Mouse (Mus musculus): ENCODE measurements around the gene Rangrf. TPM values are rescaled to one million over a fixed set of nuclear protein-coding genes. Genes with fewer than 3 reads are reported as not detected.
A peak's percentile ranks its signal among the peaks of the same experiment; 100 is the strongest.
"Not testable (repeated sequence)": the region's sequence is repeated elsewhere in the genome, so short reads cannot be mapped to it uniquely, and the experiment has no call there.

The Rangrf gene
- total RNA-seq, 2 experiments from 2014 or later = 54.2 to 57.7 TPM

DNA sequence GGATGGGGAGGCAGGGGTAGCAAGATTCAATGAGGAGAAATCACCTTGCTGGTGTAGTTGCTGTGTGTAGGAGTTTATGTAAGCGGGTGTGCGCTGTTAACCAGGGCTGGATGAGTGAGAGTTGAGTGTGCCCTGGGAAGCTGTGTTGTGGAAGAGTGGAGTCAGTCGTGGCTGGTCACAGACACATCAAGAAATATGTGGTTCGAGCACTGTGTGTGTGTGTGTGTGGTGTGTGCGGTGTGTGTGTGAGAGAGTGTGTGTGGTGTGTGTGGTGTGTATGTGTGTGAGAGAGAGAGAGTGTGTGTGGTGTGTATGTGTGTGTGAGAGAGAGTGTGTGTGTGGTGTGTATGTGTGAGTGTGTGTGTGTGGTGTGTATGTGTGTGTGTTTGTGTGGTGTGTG is 19.5 kb downstream of the Rangrf start:
- intact Hi-C loops (cut with DNase I; ENCODE audit: low total_unique reads) = no loop called here

DNA sequence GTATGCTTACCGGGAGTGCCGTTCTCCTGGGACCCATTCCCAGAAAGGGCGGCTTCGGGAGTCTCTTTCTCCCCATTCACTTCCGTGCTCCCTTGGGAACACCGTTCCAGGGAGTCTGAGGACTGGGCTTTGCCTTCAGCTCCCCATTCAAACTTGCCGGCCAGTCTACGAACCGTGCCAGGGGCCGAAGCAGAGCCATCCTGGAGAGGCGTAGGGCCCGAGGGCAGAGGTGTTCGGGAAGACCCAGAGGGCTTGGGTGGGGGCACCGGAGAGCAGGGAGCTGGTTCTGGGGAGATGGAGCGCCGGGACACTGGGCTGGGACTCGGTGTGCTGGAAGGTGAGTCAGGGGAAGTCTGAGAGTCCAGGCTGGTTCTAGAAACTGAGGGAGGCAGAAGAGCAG is 20.6 kb downstream of the Rangrf start:
- intact Hi-C loops (cut with DNase I; ENCODE audit: low total_unique reads) = no loop called here
- DNase-seq = no peak

More for the DNA sequence above, 19.5 kb downstream of the Rangrf start:
- DNase-seq = no peak

DNA sequence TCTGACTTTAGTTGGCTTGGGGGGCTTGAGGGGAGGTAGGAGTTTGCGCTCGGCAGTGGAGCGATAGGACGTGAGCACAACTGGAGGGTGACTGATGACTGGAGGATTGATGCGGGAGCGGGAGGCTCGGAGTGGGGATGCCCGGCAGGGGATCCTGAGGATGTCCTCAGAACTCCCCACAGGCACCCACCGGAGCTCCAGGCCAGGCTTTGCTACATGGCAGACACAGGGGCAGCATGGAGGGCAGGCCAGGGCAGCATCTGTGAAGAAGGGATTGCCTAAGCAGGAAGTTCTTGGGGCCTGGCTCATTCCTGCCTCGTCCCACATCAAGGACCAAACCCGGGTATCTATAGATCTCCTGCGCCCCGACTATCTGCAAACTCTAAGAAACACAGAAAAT is 21.1 kb downstream of the Rangrf start:
- DNase-seq = no peak
- intact Hi-C loops (cut with DNase I; ENCODE audit: low total_unique reads) = no loop called here

DNA sequence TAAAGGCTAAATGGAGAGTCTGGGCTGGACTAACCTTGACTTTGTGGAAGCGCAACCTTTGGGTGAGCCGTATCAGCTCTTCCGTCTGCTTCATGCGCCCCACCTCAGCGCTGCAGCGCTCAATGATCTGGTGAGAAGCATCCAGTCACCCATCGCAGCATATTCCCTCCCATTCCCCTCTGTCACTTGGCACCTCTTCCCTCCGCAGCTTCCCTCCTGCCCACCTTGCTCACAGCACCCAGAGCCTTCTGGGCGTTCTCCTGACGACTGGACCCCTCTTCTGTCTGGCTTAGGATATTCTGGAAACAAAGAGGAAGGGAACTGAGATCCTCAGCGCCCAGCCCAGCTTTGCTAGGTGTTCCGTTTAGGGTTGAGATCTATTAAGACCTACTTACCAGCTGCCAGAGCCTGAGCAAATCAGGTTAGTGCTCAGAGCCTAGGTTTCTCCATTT is 27.4 kb downstream of the Rangrf start:
- no peak for DNase-seq
- intact Hi-C loops (cut with DNase I; ENCODE audit: low total_unique reads) = no loop called here

DNA sequence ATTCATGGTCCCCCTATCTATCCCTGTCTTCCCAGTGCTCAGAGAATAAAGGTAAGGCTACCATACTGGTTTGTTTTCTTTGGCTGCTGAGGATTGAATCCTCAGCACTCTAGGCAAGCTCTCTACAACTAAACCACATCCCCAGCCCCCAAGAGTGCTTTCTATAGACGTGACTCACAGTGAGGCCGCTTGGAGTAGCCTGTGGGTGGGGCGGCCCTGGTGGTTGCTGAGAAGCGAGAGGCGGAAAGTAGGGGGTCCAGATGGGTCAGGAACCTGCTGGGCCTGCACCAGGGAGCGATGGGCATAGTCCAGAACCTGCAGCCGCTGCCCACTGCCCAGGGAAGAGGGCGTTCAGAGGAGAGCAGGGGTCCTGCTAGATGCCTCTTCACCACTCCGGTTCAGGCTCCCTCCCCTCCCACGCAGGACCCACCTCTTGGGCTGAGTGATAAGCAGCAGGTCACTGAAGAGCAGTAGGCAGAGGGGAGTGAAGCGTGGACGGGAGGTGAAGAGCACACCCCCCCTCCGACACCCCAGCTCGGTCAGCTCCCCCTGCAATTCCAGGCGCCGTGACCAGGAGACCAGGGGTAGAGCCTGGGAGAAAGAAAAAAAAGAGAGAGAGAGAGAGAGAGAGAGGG is 28.1 kb downstream of the Rangrf start:
- DNase-seq = no peak
- intact Hi-C loops (cut with DNase I; ENCODE audit: low total_unique reads) = no loop called here

DNA sequence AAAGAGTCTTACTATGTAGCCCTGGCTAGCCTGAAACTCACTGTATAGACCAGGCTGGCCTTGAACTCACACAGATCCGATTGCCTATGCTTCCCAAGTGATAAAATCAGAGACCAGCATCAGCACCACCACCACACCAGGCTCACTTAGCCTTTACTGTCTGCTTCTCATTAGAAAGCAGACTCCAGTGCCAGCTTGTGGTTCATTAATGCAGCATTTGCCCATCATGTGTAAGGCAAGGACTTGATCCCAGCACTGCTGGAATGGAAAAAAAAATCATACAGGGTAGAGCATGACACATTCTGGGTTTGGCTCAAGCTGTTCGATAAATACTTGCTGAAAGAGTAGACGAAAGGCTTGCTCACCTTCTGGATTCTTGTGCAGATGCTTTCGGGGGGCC is 29.0 kb downstream of the Rangrf start:
- intact Hi-C loops (cut with DNase I; ENCODE audit: low total_unique reads) = no loop called here
- no peak for DNase-seq

DNA sequence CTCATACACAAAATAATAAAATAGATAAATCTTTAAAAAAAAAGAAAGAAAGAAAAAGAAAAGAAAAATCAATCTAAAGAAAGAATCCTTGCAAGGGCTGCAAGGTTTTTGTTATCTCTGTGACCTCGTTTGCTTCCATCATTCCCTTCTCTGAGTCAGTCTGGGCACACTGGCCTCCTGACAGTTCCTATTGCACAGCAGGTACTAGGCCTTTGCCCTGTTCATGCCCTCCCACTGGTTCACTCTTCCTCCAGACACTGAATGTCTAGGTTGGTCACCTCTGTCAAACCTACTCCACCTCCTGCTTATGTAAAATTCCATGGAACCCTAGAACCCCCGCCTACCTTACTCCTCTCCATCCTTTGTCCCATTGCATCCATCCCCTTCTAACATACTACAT is 29.7 kb downstream of the Rangrf start:
- intact Hi-C loops (cut with DNase I; ENCODE audit: low total_unique reads) = no loop called here
- DNase-seq = no peak

DNA sequence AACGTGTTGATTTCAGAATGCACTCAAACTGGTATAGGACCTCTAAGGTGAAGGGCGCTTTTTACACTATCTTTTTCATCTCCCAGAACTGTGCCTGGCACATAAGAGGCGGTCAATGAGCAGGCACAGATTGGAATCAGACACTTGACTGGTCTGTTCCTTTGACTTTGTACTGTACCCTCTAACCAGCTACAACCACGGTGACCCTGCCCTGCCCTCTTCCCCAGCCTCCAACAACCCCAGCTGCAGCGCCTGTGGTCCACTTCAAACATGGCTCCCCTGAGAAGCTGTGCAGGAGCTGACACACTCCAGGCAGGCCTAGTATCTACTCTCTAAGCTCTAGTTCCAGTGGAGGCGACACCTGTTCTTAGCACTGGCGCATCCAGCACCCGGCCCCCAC is 32.3 kb downstream of the Rangrf start:
- no peak for DNase-seq
- intact Hi-C loops (cut with DNase I; ENCODE audit: low total_unique reads) = loop anchor here (5.0 kb wide), 1 partner anchor 35 kb away; no protein-coding TSS in a partner anchor

DNA sequence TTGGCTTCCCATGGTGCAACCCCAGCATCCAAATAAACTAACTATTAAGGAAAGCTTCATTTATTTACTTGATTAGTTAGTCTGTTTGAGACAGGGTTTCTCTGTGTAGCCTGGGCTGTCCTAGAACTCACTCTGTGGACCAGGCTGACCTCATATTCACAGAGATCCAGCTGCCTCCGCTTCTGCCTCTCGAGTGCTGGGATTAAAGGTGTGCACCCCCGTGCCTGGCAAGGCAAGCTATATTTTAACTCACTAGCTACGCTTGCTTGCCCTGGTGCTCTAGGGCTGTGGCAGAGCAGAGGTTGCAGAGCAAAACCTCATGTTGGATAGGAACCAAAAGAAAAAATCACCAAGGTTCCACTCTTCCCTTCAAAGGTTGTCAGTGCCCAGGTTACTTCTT is 34.5 kb downstream of the Rangrf start:
- no peak for DNase-seq
- intact Hi-C loops (cut with DNase I; ENCODE audit: low total_unique reads) = loop anchor here (5.0 kb wide), 1 partner anchor 33 kb away; no protein-coding TSS in a partner anchor

DNA sequence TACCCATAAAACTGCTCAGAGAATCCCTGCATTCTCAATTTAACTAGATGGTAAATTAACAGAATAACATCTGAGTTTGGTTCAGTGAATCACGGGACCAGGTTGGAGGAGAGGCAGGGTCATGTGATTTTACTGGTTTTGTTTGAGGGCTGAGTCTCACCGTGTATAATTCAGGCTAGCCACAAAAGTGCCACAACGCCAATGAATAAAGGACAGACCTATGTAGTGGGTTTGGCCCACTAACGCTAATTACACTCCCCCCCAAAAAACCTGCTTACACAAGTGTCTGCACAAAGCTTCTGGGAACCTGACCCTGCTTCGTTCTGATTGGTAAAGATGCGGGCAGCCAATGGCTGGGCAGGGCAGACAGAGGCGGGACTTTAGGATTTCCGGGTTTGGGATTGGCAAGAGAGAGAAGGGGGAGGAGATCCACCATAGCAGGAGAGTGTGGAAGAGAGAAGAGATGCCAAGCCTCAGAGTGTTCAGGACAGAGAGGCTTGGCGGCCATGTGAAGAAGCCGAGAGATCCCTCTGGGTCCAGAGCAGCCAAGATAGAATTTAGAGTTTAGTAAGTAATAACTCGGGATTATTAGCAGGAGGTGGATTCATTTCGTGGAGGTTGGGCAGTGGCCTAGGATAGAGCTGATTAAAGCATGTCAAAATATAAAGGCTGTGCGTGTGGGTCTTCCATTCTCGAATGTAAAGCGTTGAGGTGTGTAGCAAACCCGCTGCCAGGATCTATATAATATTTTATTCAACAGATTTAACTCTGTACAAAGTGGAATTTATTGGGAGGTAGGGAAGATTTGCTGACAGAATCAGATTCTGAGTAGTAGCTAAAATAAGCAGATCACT is 35.3 kb downstream of the Rangrf start:
- peak; percentile 83 for DNase-seq
- intact Hi-C loops (cut with DNase I; ENCODE audit: low total_unique reads) = loop anchor here (5.0 kb wide), 1 partner anchor 32 kb away; no protein-coding TSS in a partner anchor

DNA sequence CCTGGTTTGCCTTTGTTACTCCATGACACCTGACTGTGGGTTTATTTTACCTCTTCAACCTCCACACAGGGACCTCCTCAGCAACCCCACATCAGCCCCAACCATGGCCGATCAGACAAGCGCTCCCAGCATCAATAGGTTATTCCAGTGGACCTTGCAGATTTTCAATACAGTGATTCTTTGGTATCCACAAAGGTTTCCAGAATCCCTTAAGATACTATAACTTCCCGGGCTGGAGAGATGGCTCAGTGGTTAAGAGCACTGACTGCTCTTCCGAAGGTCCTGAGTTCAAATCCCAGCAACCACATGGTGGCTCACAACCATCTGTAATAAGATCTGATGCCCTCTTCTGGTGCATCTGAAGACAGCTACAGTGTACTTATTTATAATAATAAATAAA is 38.0 kb downstream of the Rangrf start:
- intact Hi-C loops (cut with DNase I; ENCODE audit: low total_unique reads); DNase-seq: not testable (repeated sequence)

DNA sequence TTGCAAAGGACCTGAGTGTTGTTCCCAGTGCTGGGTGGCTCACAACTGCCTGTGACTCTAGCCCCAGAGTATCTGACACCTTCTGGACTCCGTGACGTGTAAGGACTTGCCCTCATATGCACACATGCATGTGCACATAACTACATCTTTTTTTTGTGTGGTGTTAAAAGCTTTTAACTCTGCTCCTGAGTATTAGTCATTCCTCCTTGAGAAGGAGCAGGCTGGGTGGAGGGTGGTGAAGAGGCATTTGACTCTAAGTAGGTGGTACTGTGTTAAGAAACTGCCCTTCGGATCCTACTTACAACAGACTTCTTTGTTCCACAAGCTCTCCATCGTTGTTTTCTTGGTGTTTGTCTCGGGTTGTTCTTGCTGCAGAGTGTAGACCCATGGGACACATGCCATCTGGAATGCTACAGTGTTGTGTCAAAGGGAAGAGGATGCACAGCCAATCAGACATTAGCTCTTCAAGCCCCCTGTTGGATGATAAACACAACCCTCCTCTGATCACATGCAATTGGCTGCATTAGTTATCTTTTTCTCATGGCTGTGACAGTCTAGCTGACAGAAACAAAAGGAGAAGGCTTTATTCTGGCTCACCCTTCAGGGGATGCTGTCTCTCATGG is 41.0 kb downstream of the Rangrf start:
- intact Hi-C loops (cut with DNase I; ENCODE audit: low total_unique reads) = no loop called here
- no peak for DNase-seq

DNA sequence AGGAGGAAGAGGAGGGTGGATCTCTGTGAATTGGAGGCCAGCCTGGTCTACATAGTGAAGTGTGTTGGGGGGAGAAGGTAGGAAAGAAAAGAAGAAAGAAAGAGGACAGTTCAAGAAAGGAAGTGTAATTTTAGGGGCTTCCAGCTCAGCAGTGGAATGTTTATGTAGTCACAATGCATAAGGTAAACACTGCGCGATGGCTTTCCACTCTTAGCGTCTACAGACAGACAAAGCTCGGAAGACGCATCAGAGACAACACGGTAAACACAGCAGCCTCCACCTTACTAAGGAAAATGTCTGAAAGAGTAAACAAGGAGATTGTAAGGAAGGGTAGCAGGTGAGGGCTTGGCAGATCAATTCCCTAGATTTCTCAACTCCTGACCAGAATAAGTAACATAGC is 45.0 kb downstream of the Rangrf start:
- intact Hi-C loops (cut with DNase I; ENCODE audit: low total_unique reads) = no loop called here
- DNase-seq = no peak

DNA sequence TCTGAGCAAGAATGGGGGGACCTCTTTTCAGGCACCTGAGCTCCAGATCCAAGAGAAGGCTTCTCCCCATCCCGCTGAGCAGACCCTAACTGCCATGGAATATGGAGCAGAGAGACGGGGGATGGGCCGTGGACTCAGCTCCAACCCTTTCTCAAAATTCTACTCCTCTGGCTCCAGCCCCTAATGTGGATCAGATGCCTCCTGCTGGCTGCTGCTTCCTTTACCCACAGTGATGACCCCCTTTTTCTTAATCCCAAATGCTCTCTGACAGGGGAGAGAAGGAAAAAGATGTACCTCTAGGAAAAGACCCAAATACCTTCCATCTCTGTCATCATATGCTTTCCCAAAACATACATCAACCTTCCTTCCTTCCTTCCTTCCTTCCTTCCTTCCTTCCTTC is 48.0 kb downstream of the Rangrf start, which contains the start of gene Odf4:
Gene Odf4, minus strand, starts transcription at position 101 of the 400 bp plus-strand sequence.
- intact Hi-C loops (cut with DNase I; ENCODE audit: low total_unique reads) = no loop called here

DNA sequence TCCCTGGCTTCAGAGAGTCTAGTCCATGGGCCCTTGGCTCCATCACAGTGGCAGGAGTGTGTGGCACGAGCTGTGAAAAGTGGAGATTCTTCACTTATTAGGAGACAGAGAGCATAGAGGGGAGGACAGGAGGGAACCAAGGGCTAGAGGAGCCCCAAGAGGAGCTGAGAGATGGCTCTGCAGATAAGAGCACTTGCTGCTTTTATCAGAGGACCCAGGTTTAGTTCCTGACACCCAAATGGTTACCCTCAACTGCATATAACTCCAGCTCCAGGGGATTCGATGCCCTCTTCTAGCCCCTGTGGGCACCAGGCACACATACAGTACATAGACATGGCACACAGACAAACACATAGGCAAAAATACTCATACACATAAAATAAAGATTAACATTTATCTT is 50.2 kb downstream of the Rangrf start:
- no peak for DNase-seq
- intact Hi-C loops (cut with DNase I; ENCODE audit: low total_unique reads) = no loop called here

More for the DNA sequence above, 48.0 kb downstream of the Rangrf start, which contains the start of gene Odf4:
- DNase-seq = no peak

DNA sequence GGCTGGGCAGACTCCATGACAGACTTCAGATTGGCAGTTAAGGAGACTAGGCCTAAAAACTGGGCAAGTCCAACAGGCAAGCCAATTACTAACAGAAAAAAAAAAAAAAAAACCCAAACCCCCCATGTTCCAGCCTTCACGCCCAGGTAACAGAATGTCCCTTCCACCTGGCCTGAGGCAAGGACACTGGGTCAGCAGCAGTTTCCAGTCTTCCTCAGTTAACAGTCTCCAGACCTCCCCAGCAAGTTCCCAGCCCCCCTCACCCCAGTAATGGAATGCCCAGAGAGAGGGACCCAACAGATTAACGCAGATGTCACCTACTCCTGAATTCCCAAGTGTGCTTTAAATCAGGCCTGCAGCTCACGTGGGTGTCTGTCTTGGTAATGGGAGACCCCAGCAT is 51.8 kb downstream of the Rangrf start:
- no peak for DNase-seq
- intact Hi-C loops (cut with DNase I; ENCODE audit: low total_unique reads) = no loop called here
